Mouse (Mus musculus) WW6 (cell line): ENCODE results near the gene Lmod1.
A peak's percentile ranks its signal among the peaks of the same experiment; 100 is the strongest.

Source experiments
- DNase-seq: peaks from one replicate; pipeline ENCODE4 v3.0.0-alpha.2; 2013; ENCODE audit warnings: low read depth, low spot score

Lmod1 gene

DNA sequence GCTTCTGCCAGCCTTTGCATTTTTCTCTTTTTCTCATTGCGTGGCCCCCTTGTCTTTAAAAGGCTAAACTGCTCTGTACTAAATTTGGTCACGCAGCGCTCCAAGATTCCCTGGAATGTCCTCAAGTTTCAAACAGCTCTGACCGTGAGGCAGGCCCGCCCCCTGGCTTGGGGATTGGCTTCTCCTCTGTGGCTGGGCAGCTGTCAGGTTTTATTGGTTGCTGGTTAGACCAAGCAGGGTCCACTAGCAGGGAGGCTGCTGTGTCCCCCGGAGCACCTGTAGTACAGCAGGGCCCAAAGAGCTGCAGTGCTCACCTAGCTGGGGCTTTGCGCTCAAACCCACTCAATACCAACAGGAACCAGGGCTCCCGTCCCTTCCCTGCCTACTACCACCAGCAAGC, at the start of gene Lmod1:
Gene Lmod1, plus strand, starts transcription at position 237 of the 400 bp plus-strand sequence.
- no peak for DNase-seq

DNA sequence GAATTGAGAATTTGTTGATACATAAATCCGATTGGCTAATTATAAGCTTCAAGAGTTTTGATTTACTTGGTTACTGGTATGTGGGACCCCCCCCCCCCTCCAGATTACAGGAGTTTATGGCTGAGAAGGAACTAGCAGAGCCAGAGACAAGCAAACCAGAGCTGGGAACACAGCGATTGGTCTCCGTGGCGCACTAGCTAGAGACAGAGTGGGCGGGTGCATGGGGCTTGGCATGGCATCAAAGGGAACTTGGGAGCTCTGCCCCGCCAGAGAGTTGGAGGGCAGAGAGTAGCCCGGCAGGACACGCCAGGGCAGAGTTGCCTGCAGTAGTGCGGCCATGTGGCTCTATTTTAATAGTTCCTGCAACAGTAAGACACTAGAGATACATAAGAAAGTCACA, 44.0 kb upstream of the Lmod1 start:
- no peak for DNase-seq

DNA sequence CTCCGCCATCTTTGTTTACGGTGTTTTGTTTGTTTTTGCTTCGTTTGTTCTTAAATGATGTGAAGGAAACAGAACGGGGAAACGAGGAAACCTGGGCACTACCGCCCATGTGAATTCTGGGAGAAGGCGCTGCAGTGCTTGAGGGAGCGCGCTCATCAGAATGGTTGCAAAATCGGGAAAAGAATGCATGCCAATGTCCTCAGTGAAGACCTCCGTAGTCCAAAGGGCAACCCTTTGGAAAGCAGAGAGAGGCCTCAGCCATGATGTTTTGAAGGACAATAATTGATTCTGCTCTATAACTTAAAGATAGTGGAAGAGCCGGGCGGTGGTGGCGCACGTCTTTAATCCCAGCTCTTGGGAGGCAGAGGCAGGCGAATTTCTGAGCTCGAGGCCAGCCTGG, 42.8 kb upstream of the Lmod1 start:
- DNase-seq, result no peak

DNA sequence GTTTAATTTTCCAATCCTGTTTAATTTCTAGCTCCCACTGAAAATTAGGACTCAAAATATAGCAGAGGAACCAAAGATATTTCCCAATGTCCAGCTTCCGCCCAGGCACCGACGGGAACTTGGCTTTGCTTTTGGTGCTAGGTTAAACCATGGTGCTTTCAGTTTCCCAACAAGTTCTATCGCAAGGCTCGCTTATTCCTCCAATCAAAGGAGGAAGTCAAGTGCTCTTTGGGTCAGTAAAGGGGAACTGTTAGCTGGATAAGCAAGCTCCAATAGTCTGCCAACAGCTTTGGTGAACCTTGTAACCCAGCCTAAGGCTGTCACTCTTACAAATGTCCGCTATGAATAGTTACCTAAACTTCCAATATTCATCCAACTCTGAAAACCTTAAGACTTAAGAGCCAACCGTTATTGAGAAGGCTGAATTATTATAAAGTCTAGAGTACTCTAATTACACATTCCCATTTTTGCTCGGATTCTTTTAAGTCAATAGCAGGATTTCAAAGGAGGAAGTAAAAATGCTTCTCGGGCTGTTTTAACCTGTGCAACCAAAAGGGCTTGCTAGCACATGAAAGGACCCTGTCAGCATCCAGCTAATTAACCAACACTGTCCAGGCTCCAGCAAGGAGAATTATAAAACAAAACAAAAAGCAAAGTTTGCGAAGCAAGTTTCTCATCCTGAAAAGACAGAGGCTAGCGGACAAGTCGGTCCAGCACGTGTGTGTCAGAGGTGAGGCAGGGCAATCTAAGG, 41.9 kb upstream of the Lmod1 start:
- no peak for DNase-seq

DNA sequence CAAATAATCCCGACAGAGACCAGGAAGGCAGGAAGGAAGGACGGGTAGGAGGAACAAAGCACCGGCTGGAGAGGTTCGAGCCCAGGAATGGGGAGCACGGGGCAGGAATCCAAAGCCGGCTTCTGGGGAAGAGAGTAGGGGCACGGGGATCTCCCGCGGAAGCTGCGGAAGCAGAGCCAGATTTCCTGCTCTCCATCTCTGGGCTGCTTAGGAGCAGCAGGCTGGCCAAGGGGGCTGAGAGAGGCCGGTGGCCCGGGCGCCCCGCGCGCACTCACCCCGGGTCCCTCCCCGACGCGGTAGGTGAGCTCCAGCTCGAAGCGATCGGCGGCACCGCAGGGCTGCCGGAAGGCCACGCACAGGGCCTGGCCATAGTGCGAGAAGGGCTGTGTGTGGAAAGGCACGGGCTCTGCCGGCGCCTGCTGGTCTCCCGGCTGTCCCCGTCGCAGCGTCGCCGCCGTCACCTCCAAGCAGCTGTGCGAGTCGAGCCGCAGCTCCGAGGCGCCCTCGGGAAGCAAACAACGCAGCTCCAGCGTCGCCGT, 41.3 kb upstream of the Lmod1 start:
- no peak for DNase-seq

DNA sequence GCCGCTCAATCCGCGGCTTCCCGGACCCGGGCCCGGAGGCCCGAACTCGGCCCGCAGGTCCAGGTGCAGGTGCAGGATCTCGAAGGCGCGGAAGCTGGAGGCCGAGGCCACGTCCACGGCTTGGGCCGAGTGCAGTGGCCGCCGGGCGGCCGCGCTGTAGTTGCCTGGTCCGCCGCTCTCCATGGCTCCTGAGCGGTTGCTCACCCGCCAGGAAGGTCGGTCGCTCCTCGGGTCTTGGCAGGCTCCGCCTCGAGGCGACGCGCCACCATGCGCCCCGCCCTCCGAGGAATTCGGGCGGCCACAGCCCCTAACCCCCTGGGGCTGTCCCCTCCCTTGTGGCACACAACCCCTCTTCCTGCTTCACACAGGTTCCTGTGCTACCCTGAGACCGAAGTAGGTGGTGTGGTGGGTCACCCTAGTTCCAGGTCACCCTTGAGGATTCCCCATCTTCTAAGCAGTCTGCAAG, 40.7 kb upstream of the Lmod1 start, which contains the start of gene Rnpep:
Gene Rnpep, minus strand, starts transcription at position 259 of the 466 bp plus-strand sequence.
- peak; percentile 46 for DNase-seq

DNA sequence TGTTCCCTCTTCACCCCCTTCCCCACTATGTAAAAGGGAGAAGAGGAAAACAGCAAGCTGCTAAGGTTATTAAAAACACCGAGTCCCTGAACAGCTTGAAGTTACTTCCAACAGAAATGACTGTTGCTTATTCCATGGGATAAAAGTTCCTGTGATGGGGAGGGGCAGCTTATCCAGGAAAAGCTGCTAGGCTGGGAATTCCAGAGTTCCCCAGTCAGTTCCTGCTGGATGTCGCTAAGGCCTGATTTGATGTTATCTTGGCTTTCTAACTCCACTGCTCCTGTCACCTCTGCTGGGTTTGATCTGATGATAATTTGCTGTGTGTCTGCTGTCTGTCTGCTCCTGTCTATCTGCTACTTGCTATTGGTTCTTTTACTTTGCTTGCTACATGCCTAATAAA, 38.3 kb upstream of the Lmod1 start:
- DNase-seq, result no peak

DNA sequence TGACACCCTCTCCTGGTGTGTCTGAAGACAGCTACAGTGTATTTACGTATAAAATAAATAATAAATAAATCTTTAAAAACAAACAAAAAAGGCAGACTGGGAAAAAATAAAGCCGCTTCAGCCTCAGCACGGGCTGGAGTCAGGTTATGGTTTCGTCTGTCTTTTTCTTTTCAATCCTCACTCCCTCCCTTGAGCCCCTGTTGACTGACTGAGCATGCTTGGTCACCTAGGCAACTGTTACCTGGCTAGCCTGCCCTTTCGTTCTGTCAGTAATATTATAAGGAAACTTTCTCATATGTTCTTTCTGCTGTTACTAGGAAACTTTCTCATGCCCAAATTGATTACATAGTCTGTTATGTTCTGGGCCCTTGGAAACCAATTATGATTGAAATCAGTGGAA, 33.7 kb upstream of the Lmod1 start:
- no peak for DNase-seq

DNA sequence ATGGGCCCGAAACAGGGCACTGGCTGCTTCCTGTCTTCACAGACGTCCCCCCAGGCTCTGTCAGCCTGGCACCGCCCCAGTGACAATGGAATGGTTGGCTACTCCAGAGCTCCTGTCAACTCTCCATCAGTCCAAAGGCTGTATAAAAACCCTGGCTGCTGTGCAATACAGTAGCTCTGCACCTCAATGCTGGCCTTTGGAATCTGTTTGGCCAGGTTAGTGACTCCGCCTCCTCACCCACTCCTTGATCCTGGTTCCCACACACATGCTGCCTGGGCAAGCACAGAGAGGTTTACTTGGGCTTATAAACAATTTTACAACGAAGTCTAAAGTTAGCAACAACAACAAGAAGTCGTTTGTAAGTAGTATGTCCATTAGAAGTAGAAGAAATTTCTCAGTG, 13.3 kb upstream of the Lmod1 start:
- no peak for DNase-seq

DNA sequence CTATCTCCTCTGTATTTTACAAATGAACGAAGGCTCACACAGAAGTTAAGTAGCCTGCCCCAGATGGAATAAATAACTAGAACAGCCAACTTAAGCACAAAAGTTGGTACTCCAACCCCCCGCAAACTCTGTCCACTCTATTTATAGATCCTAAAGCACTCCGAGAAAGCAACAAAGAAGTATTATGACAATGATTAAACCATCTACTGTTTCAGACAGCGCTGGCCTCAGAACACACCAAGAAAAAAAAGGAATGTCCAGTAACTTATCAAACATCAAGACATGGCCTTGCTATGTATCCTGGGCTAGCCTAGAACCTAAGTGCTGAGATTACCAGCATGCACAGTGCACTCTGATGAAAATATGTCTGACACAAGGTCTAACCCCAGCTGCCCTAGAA, 12.4 kb upstream of the Lmod1 start:
- no peak for DNase-seq

DNA sequence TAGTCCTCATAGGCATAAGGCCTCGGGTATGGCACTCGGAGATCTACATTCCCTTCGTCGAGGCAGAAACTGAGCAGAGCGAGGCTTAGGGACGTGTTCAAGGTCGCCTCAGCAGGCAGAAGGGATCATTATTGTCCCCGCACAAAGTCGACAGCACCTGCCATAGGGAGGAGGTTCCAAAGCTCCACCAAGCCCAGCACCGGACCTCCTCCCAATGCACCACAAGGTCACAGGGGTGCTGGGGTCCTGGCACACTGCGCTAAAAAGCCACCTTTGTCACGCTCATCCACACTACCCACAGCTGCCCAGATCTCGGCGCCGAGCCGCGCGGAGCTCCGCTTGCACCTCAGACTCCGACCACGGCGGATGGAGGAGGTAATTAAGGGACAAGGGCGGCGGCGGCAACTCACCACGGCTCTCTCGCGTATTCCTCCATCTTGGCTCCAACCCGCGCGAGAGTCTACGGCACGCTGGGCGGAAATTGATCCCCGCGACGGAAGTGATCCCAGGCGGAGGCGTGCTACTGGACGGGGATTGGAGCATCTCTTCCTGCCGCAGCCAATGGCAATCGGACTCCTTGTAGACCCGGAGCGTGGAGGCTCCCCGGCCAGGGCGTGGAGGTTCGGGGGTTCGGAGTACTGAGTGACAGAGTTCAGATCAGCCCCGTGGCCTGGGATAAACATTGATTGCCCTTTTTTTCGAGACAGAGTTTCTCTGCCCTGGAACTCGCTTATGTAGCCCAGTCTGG, 11.1 kb upstream of the Lmod1 start, which contains the start of gene Timm17a:
Gene Timm17a, minus strand, starts transcription at position 495 of the 748 bp plus-strand sequence.
- DNase-seq, result peak; percentile 90

DNA sequence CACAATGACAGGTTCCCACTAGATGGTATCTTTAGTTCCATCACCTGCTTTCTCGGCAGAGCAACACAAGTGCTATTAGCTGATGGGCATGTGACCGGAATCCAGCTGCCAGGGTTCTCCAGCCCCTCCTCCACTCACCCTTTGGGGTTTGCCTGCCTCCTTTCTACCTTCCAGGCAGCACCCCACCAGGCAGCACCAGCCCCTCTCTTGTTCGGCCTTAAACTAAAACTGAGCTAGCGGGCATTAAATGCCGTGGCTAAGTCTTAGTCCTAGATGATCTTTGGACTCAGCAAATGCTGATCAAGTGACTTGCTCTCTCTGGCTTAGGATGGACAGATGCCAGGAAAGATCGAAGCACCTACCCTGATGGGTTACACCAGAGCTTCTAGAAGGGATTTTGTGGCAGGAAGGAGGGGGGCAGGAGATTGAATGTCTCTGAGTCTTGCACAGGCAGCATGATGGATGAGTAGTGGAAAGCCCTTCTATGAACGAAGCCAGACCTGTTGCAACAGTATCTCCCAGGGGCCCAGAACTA, 1.2 kb upstream of the Lmod1 start:
- no peak for DNase-seq

DNA sequence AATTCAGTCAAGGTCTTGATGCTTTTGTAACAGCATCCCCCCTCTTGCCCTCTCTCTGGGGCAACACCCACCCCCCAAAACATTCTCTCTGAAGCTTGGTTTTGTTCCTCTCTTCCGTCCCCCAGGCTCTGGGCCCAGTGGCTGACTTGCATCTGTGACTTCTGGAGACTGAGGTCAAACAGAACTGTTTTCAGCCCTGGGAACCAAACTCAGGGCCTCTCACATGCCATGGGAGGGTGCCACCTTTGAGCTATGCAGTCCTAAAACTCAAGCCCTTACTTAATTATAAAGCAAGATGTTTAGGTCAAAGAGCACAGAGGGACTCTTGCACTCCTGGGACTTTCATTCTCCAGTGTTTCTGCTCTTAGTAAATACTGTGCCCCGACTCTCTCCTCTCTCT, 1.3 kb downstream of the Lmod1 start:
- no peak for DNase-seq

DNA sequence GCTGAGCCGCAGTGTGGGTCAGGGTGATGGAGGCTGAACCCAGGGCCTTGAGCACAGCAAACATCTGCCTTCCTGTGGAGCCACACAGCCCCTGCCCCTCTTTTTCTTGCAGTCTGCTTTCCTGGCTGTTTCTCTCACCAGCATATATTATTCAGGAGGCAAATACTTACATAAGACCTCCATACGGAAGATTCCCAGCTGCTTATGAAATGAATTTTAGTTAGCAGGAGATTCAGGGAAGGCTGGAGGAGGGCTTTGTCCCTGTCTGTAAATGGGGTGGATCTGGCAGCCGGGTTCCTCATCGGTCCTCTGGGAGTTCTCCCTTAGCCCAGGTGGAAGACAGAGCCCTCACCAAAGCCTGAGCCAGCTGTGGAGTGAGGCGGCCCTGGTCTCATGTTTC, 3.8 kb downstream of the Lmod1 start:
- DNase-seq, result no peak

DNA sequence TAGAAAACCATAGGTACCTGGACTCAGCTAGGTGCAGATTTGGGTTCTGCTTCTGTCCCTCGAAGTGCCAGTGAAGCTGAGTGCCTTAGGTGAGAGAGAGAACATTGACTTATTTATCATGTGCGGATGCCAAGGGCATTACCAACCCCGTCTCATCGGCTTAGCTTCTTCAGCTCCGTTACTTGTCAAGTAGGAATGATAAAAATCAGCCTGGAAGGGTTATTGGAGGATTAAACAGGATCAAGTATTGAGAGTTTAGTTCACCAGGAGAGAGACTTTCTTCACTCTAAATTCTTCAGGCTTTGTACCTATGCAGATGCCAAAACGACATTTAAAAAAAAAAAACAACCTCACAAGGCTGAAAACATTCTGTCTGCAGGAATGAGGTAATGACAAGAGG, 6.0 kb downstream of the Lmod1 start:
- no peak for DNase-seq

DNA sequence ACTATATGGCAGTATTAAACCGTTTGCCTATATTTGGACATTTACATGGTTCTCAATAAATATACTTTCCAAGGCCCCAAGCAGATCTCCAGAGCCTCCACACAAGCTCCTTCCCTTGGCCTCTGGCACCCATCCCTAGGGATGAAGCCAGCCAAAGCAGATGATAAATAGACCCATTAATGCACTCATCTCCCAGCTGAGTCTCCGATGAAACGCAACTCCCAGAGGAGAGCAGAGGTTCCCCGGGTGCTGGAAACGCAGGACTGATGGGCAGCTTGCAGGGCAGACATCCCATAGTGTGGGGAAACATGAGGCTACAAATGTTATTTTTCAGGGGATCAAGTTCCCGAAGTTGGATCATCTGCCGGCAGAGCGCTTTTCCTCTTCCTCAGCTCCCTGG, 17.3 kb downstream of the Lmod1 start:
- DNase-seq, result no peak

DNA sequence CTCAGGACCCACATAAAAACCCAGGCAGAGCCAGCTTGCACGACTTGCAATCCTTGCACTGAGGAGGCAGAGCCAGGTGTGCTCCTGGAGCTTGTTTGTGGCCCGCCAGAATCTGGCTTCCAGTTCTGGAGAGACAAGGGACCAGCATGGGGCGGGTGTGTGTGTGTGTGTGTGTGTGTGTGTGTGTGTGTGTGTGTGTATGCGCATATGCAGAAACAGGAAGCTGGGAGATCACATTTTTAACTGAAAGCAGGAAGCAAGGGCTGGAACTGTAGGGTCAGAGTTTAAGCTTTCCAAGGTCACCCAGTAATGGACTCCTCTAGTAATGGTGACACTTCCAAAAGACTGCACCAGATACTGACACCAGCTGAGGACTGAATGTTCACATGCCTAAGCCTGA, 19.4 kb downstream of the Lmod1 start:
- DNase-seq, result no peak

DNA sequence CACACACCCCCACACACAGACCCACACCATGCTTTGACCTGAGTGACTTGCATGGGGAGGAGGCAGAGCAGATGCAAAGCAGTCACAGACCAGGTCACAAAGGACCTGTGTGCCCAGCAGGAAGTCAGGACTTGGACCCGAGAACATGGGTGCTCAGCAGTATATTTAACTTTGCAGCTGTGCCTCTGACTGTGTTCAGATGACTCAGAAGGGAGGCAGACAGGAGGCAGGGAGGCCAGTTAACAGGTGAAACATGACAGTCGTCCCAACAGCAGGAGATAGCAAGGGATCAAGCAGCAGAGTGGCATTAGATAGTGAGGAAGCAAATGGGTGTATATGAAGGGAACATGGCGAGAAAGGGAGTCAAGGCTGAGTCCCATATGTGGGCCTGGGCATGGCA, 22.3 kb downstream of the Lmod1 start:
- DNase-seq, result no peak

DNA sequence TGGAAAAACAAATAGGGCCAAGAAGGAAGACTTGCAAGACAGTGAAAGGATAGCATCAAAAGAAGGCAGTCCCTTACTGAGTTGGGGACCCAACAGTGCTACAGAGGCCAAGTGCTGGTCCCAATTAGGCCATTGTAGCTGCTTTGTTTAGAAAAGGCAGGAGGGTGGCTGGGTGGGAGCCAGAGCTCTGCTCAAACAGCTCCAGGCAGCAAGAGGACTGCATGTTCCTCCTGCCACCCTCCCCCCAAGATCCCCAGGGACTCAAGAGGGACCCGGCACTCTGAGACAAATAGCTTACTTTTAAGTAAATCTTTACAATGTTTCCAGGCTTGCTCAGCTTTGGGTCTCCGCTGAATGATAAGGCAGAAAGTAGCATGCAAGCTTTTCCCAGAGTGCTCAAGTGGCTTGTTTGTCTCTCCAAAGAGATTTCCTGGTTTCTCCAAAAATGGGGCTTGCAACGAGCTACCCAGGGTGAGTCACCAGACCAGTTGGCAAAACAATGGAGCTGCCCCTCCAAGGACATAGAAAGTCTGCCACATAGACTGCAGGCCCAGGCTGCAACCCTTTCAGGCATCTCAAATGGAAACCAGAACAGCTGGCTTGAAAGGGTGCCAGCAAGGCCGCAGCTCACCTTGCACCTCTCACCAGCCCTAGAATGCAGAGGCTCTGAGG, 23.0 kb downstream of the Lmod1 start:
- no peak for DNase-seq

DNA sequence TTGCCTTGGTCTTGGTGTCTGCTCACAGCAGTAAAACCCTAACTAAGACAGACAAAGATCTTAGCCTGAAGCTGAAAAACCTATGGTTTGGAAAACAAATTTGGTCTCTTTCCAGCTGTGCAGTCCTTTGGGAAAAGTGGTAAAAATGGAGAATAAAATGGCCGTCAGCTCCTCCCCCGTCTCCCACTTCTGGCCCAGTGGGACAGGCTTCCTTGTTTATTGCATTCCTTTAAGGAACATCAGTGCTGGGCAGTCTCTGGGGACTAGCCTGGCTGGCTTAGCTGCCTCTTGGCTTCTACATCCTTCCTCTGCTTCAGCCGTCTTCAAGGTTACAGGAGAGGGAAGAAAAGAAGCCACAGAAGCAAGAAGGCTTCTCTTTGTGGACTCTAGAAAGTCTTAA, 27.3 kb downstream of the Lmod1 start:
- no peak for DNase-seq

DNA sequence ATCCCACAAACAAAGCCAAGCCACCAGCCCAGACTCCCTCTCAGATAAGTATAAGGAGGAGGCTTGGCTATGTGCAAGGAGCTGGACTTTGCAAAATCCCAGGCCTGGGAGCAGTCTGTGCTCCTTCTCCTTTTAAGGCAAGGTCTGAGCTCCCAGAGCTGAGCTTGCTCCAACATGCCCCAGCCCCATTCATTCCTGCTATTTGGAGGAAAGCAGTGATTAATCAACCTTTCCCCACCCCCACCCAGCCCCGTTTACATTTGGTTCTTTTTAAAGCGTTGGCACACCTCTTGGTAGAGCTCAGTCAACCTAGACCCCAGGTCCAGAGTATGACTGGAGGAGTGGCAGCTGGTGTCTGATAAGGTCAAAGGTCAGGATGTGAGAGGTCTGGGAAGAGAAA, 34.5 kb downstream of the Lmod1 start:
- DNase-seq, result no peak

DNA sequence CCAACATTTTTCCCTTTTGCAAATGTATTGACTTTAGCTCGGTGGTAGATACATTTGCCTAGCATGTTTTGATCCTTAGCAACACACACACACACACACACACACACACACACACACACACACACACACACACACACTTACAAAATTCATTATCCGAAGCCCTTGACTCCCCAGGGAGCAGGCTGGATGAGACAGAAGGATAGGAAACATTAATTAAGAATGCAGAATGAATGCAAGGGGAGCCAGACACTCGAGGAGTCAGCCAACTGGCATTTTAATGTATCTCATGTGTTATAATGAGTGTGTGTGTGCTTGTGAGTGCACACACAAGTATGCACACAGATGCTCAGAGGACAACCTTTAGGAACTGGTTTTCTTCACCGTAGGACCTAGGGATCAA, 36.9 kb downstream of the Lmod1 start:
- DNase-seq, result no peak
